Mouse (Mus musculus): ENCODE measurements at regions not wholly inside any gene's neighbourhood (a gene's known extent, or its start where the extent isn't known, plus 50 kb on each side); places are given as distances from the start of the nearest gene placed in this dataset.

DNA sequence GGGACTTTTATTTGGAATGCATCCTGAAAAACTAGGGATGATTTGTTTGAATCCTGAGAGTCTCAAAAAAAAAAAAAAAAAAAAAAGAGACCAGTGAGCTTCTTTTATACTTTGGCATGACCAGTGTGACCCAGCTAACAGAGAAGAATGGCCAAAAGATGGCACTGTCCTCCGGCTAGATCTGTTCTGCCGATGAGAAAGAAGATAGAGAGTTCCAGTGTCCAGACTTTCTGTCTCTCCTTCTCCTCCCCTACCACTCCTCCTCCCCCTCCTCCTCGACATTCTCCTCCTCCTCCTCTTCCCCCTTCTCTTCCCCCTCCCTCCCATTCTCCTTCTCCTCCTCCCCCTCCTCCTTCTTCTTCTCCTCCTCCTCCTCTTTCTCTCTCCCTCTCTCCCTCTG, 84.6 kb upstream of the Sfswap start:
- Histone ChIP-seq H3K4me1 (replicated peaks; ENCODE audit: control insufficient read depth, insufficient read depth, low read length) (no peaks in the 10 kb centered on the region), H3K27ac (ENCODE audit: low read depth, low read length) (no peak overlapping the region), H3K9ac (ENCODE audit: low read depth, low read length) (no peak overlapping the region), H3K4me2 (replicated peaks; ENCODE audit: low read depth, low read length) (no peak overlapping the region), H3K4me3 (ENCODE audit: low read depth, low read length) (no peak overlapping the region), H3K27me3 (ENCODE audit: control insufficient read depth, insufficient read depth, low read length) (no peaks in the 10 kb centered on the region), H3K9me3 (ENCODE audit: control insufficient read depth, low read length) (no peaks in the 10 kb centered on the region), H3K36me3 (ENCODE audit: control insufficient read depth, insufficient read depth, low read length) (no peaks in the 10 kb centered on the region)
- ATAC-seq (ENCODE audit: low FRiP score) (no peak), DNase-seq (ENCODE audit: low spot score) (no peak)
- 21% methylated on average over 3 of the region's 3 CpGs for WGBS

DNA sequence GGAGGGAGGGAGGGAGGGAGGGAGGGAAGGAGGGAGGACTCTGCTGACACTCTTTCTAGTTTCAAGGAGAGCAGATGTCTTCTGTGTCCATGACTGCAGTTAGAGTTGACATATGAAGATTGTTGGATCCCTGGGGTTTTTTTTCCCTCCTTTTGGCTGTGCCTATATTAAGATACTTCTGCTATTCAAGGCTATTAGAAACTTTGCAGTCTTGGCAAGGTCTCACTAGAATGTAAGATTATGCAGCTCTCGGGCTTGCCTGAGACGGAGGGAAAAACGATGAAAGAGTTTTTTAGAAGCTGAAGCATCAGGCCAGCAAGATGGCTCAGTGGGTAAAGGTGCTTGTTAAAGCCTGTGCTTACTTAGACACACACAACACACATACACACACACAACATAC, 83.5 kb upstream of the Sfswap start:
- Histone ChIP-seq H3K4me1 (replicated peaks; ENCODE audit: control insufficient read depth, insufficient read depth, low read length) (no peaks in the 10 kb centered on the region), H3K36me3 (ENCODE audit: control insufficient read depth, insufficient read depth, low read length) (no peaks in the 10 kb centered on the region), H3K4me3 (ENCODE audit: low read depth, low read length) (no peak overlapping the region), H3K9me3 (ENCODE audit: control insufficient read depth, low read length) (no peaks in the 10 kb centered on the region), H3K4me2 (replicated peaks; ENCODE audit: low read depth, low read length) (no peak overlapping the region), H3K9ac (ENCODE audit: low read depth, low read length) (no peak overlapping the region), H3K27me3 (ENCODE audit: control insufficient read depth, insufficient read depth, low read length) (no peaks in the 10 kb centered on the region), H3K27ac (ENCODE audit: low read depth, low read length) (no peak overlapping the region)
- no peak for ATAC-seq (ENCODE audit: low FRiP score)
- no peak for DNase-seq (ENCODE audit: low spot score)
- WGBS: 93% methylated on average over 3 of the region's 3 CpGs

DNA sequence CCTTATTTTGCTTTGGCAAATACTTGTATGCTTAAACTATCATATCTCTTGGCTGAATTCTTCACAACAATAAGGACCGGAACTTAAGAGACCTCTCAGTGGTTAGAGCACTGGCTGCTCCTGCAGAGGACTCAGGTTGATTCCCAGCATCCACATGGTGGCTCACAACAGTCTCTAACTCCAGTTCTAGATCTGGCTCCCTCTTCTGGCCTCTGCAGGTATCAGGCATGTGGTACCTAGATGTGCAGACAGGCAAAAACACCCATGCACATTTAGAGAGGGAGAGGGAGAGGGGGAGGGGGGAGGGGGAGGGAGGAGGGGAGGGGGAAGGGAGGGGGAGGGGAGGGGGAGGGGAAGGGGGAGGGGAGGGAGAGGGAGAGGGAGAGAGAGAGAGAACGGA, 80.0 kb upstream of the Sfswap start:
- Histone ChIP-seq H3K9ac (ENCODE audit: low read depth, low read length) (no peak overlapping the region), H3K36me3 (ENCODE audit: control insufficient read depth, insufficient read depth, low read length) (no peaks in the 10 kb centered on the region), H3K27ac (ENCODE audit: low read depth, low read length) (no peak overlapping the region), H3K4me1 (replicated peaks; ENCODE audit: control insufficient read depth, insufficient read depth, low read length) (no peaks in the 10 kb centered on the region), H3K4me2 (replicated peaks; ENCODE audit: low read depth, low read length) (no peak overlapping the region), H3K4me3 (ENCODE audit: low read depth, low read length) (no peak overlapping the region), H3K27me3 (ENCODE audit: control insufficient read depth, insufficient read depth, low read length) (no peaks in the 10 kb centered on the region), H3K9me3 (ENCODE audit: control insufficient read depth, low read length) (no peaks in the 10 kb centered on the region)
- ATAC-seq (ENCODE audit: low FRiP score) (no peak), DNase-seq (ENCODE audit: low spot score) (no peak)
- 79% methylated on average over 2 of the region's 2 CpGs for WGBS

DNA sequence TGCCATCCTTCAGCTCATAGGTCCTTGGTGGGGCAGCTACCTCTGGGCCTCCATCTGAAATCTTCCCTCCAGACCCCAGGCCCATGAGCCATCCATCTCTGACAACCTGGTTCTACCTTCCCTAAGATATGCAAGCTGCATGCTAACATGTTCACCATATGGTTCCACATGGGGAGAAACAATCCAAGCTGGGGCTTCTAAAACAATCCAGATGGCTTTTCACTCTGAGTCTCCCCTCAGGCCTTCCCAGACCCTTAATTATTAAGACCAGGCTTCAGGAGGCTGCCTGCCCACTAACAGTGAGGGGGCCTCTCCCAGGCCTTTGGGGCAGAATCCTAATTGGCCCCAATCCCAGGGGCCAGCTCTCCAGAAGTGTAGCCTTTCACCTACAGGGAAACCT, 71.1 kb upstream of the Sfswap start:
- Histone ChIP-seq H3K36me3 (ENCODE audit: control insufficient read depth, insufficient read depth, low read length) (no peaks in the 10 kb centered on the region), H3K4me3 (ENCODE audit: low read depth, low read length) (no peak overlapping the region), H3K9me3 (ENCODE audit: control insufficient read depth, low read length) (no peaks in the 10 kb centered on the region), H3K9ac (ENCODE audit: low read depth, low read length) (no peak overlapping the region), H3K27ac (ENCODE audit: low read depth, low read length) (no peak overlapping the region), H3K4me2 (replicated peaks; ENCODE audit: low read depth, low read length) (no peak overlapping the region), H3K27me3 (ENCODE audit: control insufficient read depth, insufficient read depth, low read length) (no peaks in the 10 kb centered on the region), H3K4me1 (replicated peaks; ENCODE audit: control insufficient read depth, insufficient read depth, low read length) (peaks cover 4% of the 10 kb centered on the region; the same call in 1 of the 2 replicates)
- DNase-seq (ENCODE audit: low spot score) (peak; percentile 35), ATAC-seq (ENCODE audit: low FRiP score) (no peak)

DNA sequence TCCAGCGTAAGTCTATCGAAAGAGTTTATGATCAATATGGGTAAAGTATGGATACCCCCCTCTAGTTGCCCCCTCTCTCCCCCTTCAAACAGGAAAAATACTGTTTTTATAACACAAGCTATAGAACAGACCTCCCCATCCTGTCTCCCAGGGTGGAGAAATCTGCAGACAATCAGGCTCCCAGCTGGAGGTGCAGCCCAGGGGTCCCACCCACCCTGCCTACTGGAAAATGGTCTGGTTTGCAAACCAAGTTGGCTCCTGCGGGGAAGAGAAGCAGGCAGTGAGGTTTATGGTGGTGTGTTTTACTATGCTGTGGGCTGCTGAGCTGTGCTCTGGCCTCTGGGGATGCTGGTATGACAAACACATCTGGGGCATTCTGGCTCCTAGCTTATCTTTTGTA, 70.7 kb upstream of the Sfswap start:
- WGBS: 81% methylated on average over 3 of the region's 3 CpGs
- H3K4me2 ChIP-seq (replicated peaks; ENCODE audit: low read depth, low read length): no peak overlapping the region
- peaks cover 4% of the 10 kb centered on the region; the same call in 1 of the 2 replicates for H3K4me1 ChIP-seq (replicated peaks; ENCODE audit: control insufficient read depth, insufficient read depth, low read length)
- H3K9me3 ChIP-seq (ENCODE audit: control insufficient read depth, low read length): no peaks in the 10 kb centered on the region
- H3K36me3 ChIP-seq (ENCODE audit: control insufficient read depth, insufficient read depth, low read length): no peaks in the 10 kb centered on the region
- DNase-seq (ENCODE audit: low spot score) (no peak), ATAC-seq (ENCODE audit: low FRiP score) (no peak)
- no peak overlapping the region for H3K27ac ChIP-seq (ENCODE audit: low read depth, low read length)
- no peak overlapping the region for H3K9ac ChIP-seq (ENCODE audit: low read depth, low read length)
- no peaks in the 10 kb centered on the region for H3K27me3 ChIP-seq (ENCODE audit: control insufficient read depth, insufficient read depth, low read length)
- H3K4me3 ChIP-seq (ENCODE audit: low read depth, low read length): no peak overlapping the region

DNA sequence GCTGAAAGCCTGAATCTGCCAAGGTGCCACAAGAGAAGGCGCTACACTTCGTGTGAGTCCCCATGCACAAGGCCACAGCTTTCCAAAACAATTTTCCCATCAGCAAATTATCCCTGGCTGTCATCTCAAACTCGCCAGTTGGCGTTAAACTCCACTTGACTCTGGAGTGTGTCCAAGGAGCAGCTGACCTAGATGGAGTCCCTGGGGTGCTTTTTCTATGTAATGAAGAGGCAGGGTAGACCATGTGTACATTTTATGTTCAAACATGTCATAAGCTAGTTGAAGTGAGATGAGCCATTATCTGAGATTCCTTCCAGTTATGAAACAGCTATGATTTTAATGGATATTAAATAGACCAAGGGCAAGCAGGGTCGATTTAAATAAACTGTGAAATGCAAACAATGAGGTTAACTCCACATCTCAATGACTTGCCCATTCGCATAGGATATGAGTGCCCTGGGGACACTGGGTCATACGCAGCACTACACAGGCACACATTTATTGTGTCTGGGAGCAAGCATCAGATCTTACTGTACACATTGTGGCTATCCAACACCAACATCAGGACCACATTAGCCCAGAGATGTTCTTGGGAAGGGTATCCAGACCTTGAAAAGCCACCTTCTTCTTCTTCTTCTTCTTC, 51.0 kb upstream of the Sfswap start:
- H3K27ac ChIP-seq (ENCODE audit: low read depth, low read length): no peak overlapping the region
- no peak for DNase-seq (ENCODE audit: low spot score)
- no peak for ATAC-seq (ENCODE audit: low FRiP score)

More for the DNA sequence above, 51.0 kb upstream of the Sfswap start:
- H3K27me3 ChIP-seq (ENCODE audit: control insufficient read depth, insufficient read depth, low read length): no peaks in the 10 kb centered on the region
- no peaks in the 10 kb centered on the region for H3K9me3 ChIP-seq (ENCODE audit: control insufficient read depth, low read length)
- no peak overlapping the region for H3K4me3 ChIP-seq (ENCODE audit: low read depth, low read length)
- no peaks in the 10 kb centered on the region for H3K36me3 ChIP-seq (ENCODE audit: control insufficient read depth, insufficient read depth, low read length)
- H3K4me2 ChIP-seq (replicated peaks; ENCODE audit: low read depth, low read length): no peak overlapping the region
- WGBS: 61% methylated on average over 7 of the region's 7 CpGs
- no peaks in the 10 kb centered on the region; the same call in 1 of the 2 replicates for H3K4me1 ChIP-seq (replicated peaks; ENCODE audit: control insufficient read depth, insufficient read depth, low read length)
- H3K9ac ChIP-seq (ENCODE audit: low read depth, low read length): no peak overlapping the region

Measured in hindbrain, embryonic 11.5 days (tissue).